Mouse (Mus musculus): ENCODE data around the gene Dbf4. TPM values are rescaled to one million over a fixed set of nuclear protein-coding genes. Genes with fewer than 3 reads are reported as not detected.

The Dbf4 gene
- polyA plus RNA-seq (2012; rRNA removed), result 5.2 and 6.2 TPM in 2 replicates

GRCm38 (mm10) chr5:8422157-8422931 is at the start of gene Dbf4, which contains the start of gene Slc25a40:
TSS of gene Dbf4 (minus strand) at chr5:8422716.
TSS of gene Slc25a40 (plus strand) at chr5:8422850.

GRCm38 (mm10) chr5:8367614-8368327 is 54.7 kb downstream of the Dbf4 start, which contains the start of gene Adam22:
TSS of gene Adam22 (minus strand) at chr5:8368160.

Other genes starting within 250 kb of the Dbf4 start
- 0.82 and 0.87 TPM in 2 replicates for gene Adam22, start 54.6 kb downstream of the Dbf4 start, polyA plus RNA-seq (2012; rRNA removed)
- gene Slc25a40, start 134 bp upstream of the Dbf4 start, polyA plus RNA-seq (2012; rRNA removed), result 2.4 and 2.7 TPM in 2 replicates
- gene Rundc3b, start 200.2 kb upstream of the Dbf4 start, polyA plus RNA-seq (2012; rRNA removed), result 3.8 and 4.2 TPM in 2 replicates
- gene Abcb1a, start 237.4 kb upstream of the Dbf4 start, polyA plus RNA-seq (2012; rRNA removed), result 87.4 and 99.8 TPM in 2 replicates

All from colon, adult 2 months (tissue).